Mouse (Mus musculus) spleen, adult 18-20 months (tissue): ENCODE measurements around the gene Mmrn2.
"Not testable (repeated sequence)": the region's sequence is repeated elsewhere in the genome, so short reads cannot be mapped to it uniquely, and the experiment has no call there.

Experiments
- DNase-seq, 2 experiments: peaks; one replicate each; pipeline ENCODE4 v3.0.0; 2022; ENCODE audit warnings: mixed read lengths in 2 of 2

The Mmrn2 gene

DNA sequence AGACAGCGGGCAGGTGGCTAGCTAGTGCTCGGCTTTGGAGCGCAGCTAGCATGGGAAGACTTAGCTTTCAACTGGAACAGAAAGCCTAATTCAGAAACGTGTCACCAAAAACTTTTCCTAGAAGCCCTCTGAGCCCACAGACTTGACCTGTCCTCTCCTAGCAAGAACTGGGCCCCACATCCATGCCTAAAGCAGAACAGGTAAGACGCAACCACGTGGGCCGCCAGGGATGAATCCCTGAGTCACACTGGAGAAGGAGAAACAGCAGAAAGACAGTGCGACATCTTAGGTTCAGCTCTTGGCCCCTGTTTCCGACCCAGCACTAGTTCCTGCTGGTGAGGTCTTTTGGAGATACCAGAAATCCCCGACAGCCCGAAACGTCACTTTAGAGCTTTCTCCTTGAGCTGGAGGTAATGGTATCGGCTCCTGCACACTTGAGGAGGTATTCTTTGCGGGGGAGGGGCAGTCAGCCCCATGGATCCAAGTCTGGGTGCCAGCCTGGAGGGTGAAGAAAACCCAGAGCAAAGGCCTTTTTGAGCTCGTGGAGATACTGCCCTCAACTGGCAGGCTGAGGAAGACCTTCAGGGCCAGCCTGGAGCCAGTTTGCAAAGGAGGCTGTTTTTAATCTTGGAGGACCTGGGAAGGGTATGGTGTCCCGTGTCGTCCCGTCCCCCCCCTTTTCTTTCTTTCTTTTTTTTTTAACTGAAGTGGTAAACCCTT, 12.4 kb upstream of the Mmrn2 start:
- DNase-seq = peak in 1 of 2 experiments; percentile 26

DNA sequence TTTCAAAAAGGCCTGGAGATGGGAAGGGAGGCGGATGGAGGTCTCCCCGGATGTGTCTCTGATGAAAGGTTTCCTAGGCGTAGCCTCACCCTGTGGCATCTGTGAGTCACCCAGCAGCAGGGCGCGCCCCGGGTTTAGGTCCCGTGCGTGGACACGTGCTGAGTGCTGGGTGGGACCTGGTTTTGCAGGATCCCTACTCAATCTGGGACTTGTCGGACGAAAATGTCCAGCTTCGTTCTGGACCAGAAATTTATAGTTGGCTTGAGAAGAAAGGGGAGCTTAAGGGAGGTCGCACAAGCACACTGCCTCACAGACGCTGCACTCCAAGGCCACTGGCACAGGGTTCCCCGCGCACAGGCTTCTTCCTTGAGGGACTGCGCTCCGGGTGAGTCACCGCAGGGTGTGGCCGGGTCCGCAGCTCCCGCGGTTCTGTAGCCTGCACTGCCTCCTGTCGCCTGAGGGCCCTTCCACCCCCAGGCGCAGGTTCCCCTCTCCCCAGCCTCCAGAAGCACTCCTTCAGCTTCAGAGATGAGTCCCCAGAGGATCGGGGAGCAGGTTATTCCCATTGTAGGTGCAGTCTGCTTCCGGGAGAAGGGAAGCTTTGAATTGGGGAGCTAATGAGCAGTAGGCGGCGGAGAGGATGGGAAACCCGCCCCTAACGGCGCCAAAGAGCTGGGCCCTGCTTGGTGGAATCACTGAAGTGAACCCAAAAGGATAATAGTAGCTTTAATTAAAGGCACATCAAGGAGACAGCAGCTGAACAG, 11.6 kb upstream of the Mmrn2 start:
- peak in 1 of 2 experiments; percentile 14 for DNase-seq

- DNase-seq = not testable (repeated sequence)
These were observed 10.8 kb upstream of the Mmrn2 start for GRCm38 (mm10) chr14:34364254-34365146.

- no peak for DNase-seq
These were observed 10.1 kb upstream of the Mmrn2 start for GRCm38 (mm10) chr14:34365147-34365507.

DNA sequence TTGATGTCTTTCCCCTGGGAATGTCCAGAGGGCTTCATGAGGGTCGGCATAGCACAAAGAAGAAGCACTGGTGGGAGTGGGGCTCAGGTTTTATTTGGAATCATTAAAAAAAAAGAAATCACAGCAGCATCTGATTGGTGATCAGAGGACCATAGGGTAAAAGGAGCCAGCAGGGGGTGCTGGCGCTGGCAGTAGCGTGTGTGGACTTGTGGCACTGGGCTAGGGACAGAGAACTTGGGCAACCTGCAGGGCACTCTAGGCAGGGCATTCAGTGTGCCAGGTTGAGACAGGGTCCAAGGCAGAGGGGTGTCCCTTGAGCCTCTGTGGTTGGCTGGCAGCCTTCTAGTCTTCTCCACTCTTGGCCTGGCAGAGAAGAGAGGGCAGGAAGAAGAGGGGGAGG, 5.1 kb upstream of the Mmrn2 start:
- no peak for DNase-seq

DNA sequence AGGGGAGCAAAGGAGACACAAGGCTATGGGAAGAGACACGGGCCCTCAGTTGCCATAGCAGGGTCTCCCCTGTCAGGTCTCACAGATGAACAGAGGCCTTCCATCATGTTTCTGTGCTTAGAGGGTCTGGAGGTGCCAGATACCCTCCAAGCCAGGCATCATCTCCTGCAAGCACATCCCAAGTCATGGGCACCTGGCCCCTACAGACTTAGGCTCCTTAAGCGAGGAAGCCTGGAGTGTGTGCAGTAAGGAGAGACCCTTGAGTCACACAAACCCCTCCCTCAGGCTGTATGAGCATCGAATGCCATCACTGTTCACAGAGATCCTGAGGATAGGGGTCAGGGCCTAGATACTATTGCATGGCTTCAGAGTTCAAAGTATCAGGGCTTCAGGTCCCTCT, 4.3 kb upstream of the Mmrn2 start:
- DNase-seq = no peak

- DNase-seq = no peak
These were observed 3.5 kb upstream of the Mmrn2 start for GRCm38 (mm10) chr14:34371763-34372162.

- peak in 1 of 2 experiments; percentile 19 for DNase-seq
These were observed 2.6 kb upstream of the Mmrn2 start for GRCm38 (mm10) chr14:34372646-34373045.

DNA sequence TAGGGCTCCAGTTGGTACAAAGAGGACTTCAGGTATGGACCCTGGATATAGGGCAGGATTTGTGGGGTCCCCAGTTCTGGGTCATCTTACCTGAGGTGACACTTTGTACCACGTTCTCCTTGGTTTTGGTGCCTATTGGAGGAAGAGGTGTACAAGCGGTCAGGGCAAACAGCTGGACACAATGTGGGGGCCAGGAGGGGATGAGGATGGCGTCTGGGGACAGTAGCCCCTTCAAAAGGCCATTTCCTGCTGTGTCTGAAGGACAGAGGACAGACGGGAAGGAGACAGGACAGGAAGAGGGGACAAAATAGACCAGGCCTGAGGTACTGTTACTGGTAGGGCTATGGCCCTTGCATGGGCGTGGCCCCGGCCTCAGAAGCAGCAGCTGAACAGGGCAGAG, 1.7 kb upstream of the Mmrn2 start:
- DNase-seq = no peak

DNA sequence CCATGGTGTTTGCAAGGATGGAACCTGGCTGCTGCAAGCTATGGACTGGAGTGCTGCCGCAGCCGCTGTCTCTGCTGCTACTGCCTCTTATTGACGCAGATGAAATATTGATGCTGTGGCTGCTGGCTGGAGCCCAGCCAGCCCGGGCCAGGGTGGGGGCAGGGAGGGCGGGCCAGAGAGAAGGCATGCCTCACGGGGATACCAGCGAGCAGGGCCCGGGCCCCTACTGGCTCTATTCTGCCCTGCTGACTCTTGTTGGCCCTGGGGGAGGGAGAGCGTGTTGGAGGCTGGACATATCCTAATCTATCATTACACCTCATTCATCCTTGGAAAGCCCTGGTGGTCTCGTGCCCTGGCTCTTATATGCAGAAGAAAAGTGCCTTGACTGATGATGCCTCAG, 688 bp upstream of the Mmrn2 start, which contains the start of gene Sncg:
Gene Sncg, minus strand, starts transcription at position 213 of the 400 bp plus-strand sequence.
- no peak for DNase-seq

DNA sequence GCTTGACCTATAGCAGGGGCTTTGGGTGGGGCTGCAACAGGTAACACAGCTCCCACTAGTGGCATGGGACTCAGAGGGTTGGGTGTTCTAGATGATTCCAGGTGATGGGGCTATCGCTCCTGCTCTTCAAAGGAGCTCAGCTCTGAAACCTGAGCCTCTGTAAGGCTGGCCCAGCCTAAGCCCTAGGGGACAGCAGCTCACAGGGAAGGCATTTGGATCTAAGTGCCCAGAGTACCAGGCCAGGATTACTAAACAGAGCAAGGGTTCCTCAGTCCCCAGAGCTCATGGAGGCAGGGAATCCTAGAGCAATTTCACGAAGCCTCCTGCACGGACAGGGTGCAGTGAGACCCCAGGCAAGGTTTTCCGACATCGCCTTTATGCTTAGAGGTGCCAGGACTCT, 676 bp downstream of the Mmrn2 start:
- no peak for DNase-seq

DNA sequence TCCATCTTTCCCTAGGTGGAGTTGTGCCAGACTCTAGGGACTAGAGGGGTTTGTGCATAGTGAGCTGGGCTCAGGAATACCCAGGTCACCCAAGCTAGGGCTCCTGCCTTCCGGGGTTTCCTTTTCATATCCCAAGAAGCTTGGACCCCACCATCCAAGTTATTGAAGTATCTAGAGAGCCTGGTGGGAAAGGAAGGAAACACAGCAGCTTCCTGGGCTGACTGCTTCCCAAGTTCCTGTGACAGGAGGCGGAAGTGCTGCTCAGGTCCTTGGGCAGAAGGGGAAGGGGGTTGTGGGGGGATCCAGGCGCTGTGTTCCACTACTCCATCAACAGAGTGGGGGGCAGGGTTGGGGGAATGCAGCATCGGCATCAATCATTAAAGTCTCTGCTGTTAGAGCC, 1.9 kb downstream of the Mmrn2 start:
- DNase-seq = no peak

DNA sequence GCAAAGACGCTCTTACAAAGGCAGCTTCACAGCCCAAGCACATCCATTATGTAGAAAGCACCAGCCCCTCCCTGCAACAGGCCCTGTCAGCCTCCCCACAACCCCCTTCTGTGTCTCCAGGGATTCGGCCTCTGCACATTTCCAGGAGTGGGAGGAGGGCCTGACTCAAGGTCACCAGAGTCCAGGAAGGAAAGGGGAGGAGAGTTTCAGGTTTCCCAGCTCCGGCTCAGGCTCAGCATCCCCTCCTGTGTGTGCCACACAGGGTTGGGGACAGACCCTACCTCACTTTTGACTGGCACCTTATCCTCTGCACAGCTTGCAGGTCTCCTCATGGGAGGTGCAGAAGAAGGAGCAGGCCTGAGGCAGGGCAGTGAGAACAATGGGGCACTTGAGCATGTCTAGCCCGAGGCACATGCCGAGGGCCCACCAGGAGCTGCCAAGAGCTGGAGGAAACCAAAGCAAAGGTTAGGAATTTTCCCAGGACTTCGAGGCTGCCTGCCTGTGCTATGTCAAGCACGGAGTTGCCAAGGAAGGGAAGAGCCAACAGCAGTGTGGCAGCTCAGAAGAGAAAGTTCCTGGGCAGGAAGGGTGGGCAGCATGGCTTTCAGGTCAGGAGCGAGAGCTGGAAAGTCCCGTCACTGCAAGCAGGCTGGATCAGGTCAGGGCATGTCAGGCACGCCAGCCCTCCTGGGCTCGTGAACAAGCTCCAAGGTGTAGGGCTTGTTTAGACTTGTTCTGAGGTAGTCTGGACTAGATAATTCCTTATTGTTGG, 3.5 kb downstream of the Mmrn2 start:
- no peak for DNase-seq

- DNase-seq = no peak
These were observed 7.8 kb downstream of the Mmrn2 start for GRCm38 (mm10) chr14:34382921-34383704.

- DNase-seq = no peak
These were observed 18.0 kb downstream of the Mmrn2 start for GRCm38 (mm10) chr14:34393295-34393694.

DNA sequence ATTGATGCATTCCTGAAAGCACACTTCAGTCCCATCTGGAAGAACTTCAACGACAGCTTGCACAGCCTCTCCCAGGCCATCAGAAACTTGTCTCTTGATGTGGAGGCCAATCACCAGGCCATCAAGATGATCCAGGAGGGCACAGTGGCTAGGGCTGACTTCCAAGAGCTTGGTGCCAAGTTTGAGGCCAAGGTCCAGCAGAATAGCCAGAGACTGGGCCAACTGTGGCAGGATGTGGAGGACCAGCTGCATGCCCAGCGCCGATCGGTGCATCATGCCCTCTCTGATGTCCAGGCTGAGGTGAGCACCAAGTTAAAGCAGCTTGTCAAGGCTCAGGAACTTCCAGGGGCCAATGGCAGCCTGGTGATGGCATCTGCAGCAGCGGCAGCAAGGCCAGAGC, 22.6 kb downstream of the Mmrn2 start:
- DNase-seq = no peak

DNA sequence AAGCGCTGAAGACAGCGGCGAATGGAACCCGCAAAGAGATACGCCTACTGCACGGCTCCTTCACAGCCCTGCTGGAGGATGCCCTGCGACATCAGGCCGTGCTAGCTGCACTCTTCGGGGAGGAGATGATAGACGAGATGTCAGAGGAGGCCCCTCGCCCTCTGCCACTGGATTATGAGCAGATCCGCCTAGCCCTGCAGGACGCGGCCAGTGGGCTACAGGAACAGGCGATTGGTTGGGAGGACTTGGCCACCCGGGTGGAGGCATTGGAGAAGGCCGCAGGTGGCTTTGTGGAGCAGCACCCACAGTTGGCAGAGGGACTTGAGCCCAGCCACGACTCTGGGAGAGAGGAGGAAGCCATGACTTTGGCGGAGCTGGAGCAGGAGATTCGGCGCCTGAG, 23.6 kb downstream of the Mmrn2 start:
- no peak for DNase-seq

- DNase-seq = no peak
These were observed 24.0 kb downstream of the Mmrn2 start for GRCm38 (mm10) chr14:34399301-34399700.

DNA sequence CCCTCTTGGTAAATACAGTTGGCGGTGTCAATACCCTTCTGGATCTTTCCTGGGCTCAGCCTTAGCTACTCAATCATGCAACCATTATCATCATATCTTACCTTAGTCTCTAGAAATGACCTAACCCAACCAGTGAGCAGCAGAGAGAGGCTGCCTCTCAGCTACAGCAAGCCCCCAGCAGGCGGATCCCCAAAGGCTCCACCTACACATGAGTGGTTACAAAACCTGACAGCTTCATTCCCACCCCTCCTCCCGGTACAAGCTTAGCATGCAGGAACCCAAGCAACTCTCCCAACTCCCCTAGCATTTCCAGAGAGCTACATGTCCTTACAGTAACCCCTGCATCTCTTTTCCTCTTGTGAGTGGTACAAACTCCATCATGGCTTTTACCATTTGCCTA, 24.8 kb downstream of the Mmrn2 start:
- DNase-seq = no peak

DNA sequence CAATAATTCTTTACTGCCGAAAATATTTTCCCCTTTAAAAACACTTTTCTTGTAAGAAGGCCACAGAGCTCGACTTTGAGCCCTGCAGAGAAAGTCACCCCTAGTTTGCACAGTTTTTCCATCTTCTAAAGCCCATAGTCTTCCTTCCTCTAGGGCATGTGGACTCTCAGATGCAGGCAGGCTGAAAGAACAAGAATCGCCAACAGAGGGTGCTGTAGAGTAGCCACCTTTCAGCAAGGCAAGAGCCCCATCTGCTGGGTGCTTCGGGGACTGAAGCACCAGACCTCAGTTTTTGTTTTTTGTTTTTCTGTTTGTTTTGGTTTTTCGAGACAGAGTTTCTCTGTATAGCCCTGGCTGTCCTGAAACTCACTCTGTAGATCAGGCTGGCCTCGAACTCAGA, 25.9 kb downstream of the Mmrn2 start:
- DNase-seq = peak; percentile 28 to 73

DNA sequence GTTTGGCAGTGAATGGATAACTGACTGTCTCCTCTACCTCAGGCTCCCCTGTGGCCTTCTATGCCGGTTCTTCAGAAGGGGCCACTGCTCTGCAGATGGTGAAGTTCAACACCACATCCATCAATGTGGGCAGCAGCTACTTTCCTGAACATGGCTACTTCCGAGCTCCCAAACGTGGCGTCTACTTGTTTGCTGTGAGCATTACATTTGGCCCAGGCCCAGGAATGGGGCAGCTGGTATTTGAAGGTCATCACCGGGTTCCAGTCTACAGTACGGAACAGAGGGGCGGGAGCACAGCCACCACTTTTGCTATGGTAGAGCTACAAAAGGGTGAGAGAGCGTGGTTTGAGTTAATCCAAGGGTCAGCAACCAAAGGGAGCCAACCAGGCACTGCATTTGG, 27.6 kb downstream of the Mmrn2 start:
- DNase-seq = no peak

GRCm38 (mm10) chr14:34403424-34403823, 28.2 kb downstream of the Mmrn2 start:
- no peak for DNase-seq
